Mouse (Mus musculus) kidney, embryonic 15.5 days (tissue): ENCODE data around the gene Fancm. TPM values are rescaled to one million over a fixed set of nuclear protein-coding genes. Genes with fewer than 3 reads are reported as not detected.
A peak's percentile ranks its signal among the peaks of the same experiment; 100 is the strongest.
"Not testable (repeated sequence)": the region's sequence is repeated elsewhere in the genome, so short reads cannot be mapped to it uniquely, and the experiment has no call there.

Source experiments
- ATAC-seq: fragments of 200-750 bp; cut with Nextera tagmentation; replicated peaks from 2 replicates; pipeline ENCODE4 v1.8.0; 2017; ENCODE audit warnings: moderate TSS enrichment; ENCODE audit not compliant: low FRiP score
- H3K27ac ChIP-seq: fragments of 300-500 bp; sonication (generic); 2 replicates; pipeline ENCODE4 v1.5.1; 2015; ENCODE audit warnings: mild to moderate bottlenecking, inconsistent platforms
- H3K27me3 ChIP-seq: fragments of 300-500 bp; sonication (generic); 2 replicates; pipeline ENCODE4 v1.6.1; 2015; ENCODE audit warnings: inconsistent platforms
- H3K36me3 ChIP-seq: fragments of 300-500 bp; sonication (generic); 2 replicates; pipeline ENCODE4 v1.6.1; 2015; ENCODE audit warnings: inconsistent platforms
- H3K4me1 ChIP-seq: fragments of 300-500 bp; sonication (generic); 2 replicates; pipeline ENCODE4 v1.6.1; 2015; ENCODE audit warnings: inconsistent platforms
- H3K4me2 ChIP-seq: fragments of 300-500 bp; sonication (generic); 2 replicates; pipeline ENCODE4 v1.6.1; 2015; ENCODE audit warnings: moderate library complexity, mild to moderate bottlenecking, inconsistent platforms
- H3K4me3 ChIP-seq: fragments of 300-500 bp; sonication (generic); replicated peaks from 2 replicates; pipeline ENCODE4 v1.5.1; 2015; ENCODE audit warnings: mild to moderate bottlenecking, inconsistent platforms
- H3K9ac ChIP-seq: fragments of 300-500 bp; sonication (generic); 2 replicates; pipeline ENCODE4 v1.6.1; 2015; ENCODE audit warnings: mild to moderate bottlenecking, inconsistent platforms
- H3K9me3 ChIP-seq: fragments of 300-500 bp; sonication (generic); replicated peaks from 2 replicates; pipeline ENCODE4 v1.6.1; 2016; ENCODE audit warnings: inconsistent platforms
- WGBS: fragments of 180-500 bp; shearing (Covaris S2); methylation state at CpG from one replicate; pipeline ENCODE4 v1.1.7; 2015; ENCODE audit warnings: mixed read lengths; 5-methylcytosine and 5-hydroxymethylcytosine counted together
- polyA plus RNA-seq: library from polyadenylated mRNA; unstranded; fragments of >200 nt; fragmentation: Nextera tagmentation; extraction: Ambion mirVana; gene quantifications from 2 replicates; pipeline ENCODE4 v1.2.1, GENCODE M21; 2015

The Fancm gene
- polyA plus RNA-seq, 1 experiment from 2014 or later: 10.3 TPM

DNA sequence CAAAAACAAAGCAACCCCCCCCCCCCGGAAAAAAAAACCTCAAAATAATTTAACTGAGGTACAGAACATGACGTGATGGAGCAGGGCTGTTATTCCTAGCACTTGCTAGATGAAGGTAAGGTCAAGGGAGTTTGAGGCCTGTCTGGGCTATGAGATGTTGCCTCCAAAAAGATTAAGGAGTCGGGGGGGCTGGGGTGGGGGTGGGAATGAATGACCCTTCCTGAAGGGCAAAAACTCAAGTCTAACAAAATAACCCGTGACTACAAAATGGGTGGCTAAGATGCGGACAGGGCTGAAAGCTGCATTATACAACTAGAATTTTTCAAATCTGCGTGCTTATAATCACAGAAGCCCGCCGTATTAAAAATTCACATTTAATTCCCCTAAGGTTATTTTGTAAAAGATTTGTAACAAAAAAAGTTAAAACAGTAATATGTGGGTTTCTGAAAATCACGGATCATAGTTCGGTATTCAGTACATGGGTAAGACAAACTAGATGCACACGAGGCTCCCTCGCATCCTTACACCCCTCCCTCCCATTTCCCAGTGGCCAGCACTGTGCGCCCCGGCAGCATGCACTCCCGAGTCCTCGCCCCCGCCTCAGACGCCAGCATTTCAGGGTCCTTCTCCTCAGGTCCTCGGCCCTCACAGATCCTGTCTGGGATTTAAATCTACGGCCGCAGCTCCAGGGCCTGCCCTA is 2.3 kb upstream of the Fancm start:
- WGBS: 2% methylated on average over 21 of the region's 21 CpGs
- peak; percentile 75 for ATAC-seq

GRCm38 (mm10) chr12:65073611-65074178 is 1.7 kb upstream of the Fancm start, which contains the start of gene Fkbp3:
TSS of gene Fkbp3 (minus strand) at chr12:65074007.
- Histone ChIP-seq H3K4me2 (peak within 1 kb of the TSS; percentile 82), H3K27ac (peak within 1 kb of the TSS; percentile 96), H3K9me3 (no peaks in the 10 kb centered on the region), H3K9ac (peak within 1 kb of the TSS; percentile 89), H3K27me3 (no peaks in the 10 kb centered on the region), H3K4me3 (peak within 1 kb of the TSS; percentile 85), H3K36me3 (peaks cover 22% of the 10 kb centered on the region), H3K4me1 (peaks cover 31% of the 10 kb centered on the region)
- WGBS: under 1% methylated on average over 49 of the region's 49 CpGs
- ATAC-seq: peak; percentile 99

More for the DNA sequence above, 2.3 kb upstream of the Fancm start:
- peaks cover 26% of the 10 kb centered on the region for H3K36me3 ChIP-seq
- no peaks in the 10 kb centered on the region for H3K27me3 ChIP-seq
- H3K9me3 ChIP-seq: no peaks in the 10 kb centered on the region
- H3K4me3 ChIP-seq: peak overlapping the region; percentile 85
- peaks cover 31% of the 10 kb centered on the region for H3K4me1 ChIP-seq
- H3K4me2 ChIP-seq: peak overlapping the region; percentile 82
- H3K9ac ChIP-seq: peak overlapping the region; percentile 89
- peak overlapping the region; percentile 96 for H3K27ac ChIP-seq

GRCm38 (mm10) chr12:65074651-65075050 is 752 bp upstream of the Fancm start:
- Histone ChIP-seq H3K27ac (peak overlapping the region; percentile 96), H3K27me3 (no peaks in the 10 kb centered on the region), H3K4me2 (peak overlapping the region; percentile 82), H3K4me1 (peaks cover 31% of the 10 kb centered on the region), H3K9me3 (no peaks in the 10 kb centered on the region), H3K9ac (peak overlapping the region; percentile 87; the same call in 1 of the 2 replicates), H3K4me3 (peak overlapping the region; percentile 85), H3K36me3 (peaks cover 15% of the 10 kb centered on the region; the same call in 1 of the 2 replicates)
- 38% methylated on average over 7 of the region's 7 CpGs for WGBS
- ATAC-seq: no peak

GRCm38 (mm10) chr12:65075733-65076310 is 419 bp downstream of the Fancm start:
- peaks cover 19% of the 10 kb centered on the region for H3K36me3 ChIP-seq
- peak overlapping the region; percentile 85 for H3K4me3 ChIP-seq
- no peak for ATAC-seq
- peak overlapping the region; percentile 96 for H3K27ac ChIP-seq
- H3K27me3 ChIP-seq: no peaks in the 10 kb centered on the region
- H3K9me3 ChIP-seq: no peaks in the 10 kb centered on the region
- under 1% methylated on average over 41 of the region's 41 CpGs for WGBS
- H3K4me1 ChIP-seq: peaks cover 31% of the 10 kb centered on the region
- peak overlapping the region; percentile 87 for H3K9ac ChIP-seq
- H3K4me2 ChIP-seq: peak overlapping the region; percentile 82

- WGBS: 83% methylated on average over 9 of the region's 9 CpGs
- H3K27me3 ChIP-seq: no peaks in the 10 kb centered on the region
- no peak overlapping the region for H3K27ac ChIP-seq
- H3K4me3 ChIP-seq: peak overlapping the region; percentile 85
- H3K9ac ChIP-seq: no peak overlapping the region
- H3K4me1 ChIP-seq: peaks cover 31% of the 10 kb centered on the region
- peaks cover 20% of the 10 kb centered on the region for H3K36me3 ChIP-seq
- ATAC-seq: no peak
- H3K9me3 ChIP-seq: no peaks in the 10 kb centered on the region
- H3K4me2 ChIP-seq: peak overlapping the region; percentile 82
Measured at GRCm38 (mm10) chr12:65076906-65077305, 1.5 kb downstream of the Fancm start.

GRCm38 (mm10) chr12:65108746-65109145 is 33.3 kb downstream of the Fancm start:
- 76% methylated on average over 1 of the region's 1 CpGs for whole genome bisulfite sequencing
- H3K4me1 ChIP-seq: no peaks in the 10 kb centered on the region
- H3K9ac ChIP-seq: no peak overlapping the region
- no peak for ATAC-seq
- H3K36me3 ChIP-seq: peaks cover 56% of the 10 kb centered on the region
- no peak overlapping the region for H3K27ac ChIP-seq
- no peak overlapping the region for H3K4me2 ChIP-seq
- no peaks in the 10 kb centered on the region for H3K27me3 ChIP-seq
- no peaks in the 10 kb centered on the region for H3K9me3 ChIP-seq
- H3K4me3 ChIP-seq: no peak overlapping the region

- peaks cover 49% of the 10 kb centered on the region for H3K36me3 ChIP-seq
- H3K4me1 ChIP-seq: no peaks in the 10 kb centered on the region
- H3K9ac ChIP-seq: no peak overlapping the region
- H3K4me3 ChIP-seq: no peak overlapping the region
- WGBS: 96% methylated on average over 3 of the region's 3 CpGs
- H3K27ac ChIP-seq: no peak overlapping the region
- H3K9me3 ChIP-seq: no peaks in the 10 kb centered on the region
- H3K27me3 ChIP-seq: no peaks in the 10 kb centered on the region
- H3K4me2 ChIP-seq: no peak overlapping the region
- ATAC-seq: no peak
Measured at GRCm38 (mm10) chr12:65111503-65111902, 36.1 kb downstream of the Fancm start.

DNA sequence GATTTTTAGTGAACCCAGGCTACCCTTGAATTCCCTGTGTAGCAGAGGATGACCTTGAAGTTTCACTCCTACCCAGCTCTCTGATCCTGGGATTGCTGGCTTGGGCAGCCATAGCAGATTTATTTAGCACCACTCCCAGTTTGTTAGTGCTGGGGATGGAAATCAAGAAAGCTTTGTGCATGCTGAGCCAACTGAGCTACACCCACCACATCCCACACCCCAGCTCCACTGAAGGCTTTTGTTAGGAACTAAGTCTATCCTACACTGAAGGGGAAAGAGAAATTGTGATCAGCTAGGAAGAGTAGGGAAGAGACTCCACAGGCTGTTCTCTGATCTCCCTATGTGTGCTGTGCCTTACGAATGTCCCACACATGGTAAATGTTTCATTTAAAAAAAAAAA is 37.4 kb downstream of the Fancm start:
- 89% methylated on average over 1 of the region's 1 CpGs for WGBS
- H3K9me3 ChIP-seq: no peaks in the 10 kb centered on the region
- H3K36me3 ChIP-seq: peaks cover 46% of the 10 kb centered on the region
- no peak overlapping the region for H3K4me2 ChIP-seq
- no peak for ATAC-seq
- H3K4me1 ChIP-seq: no peaks in the 10 kb centered on the region
- no peaks in the 10 kb centered on the region for H3K27me3 ChIP-seq
- no peak overlapping the region for H3K9ac ChIP-seq
- H3K4me3 ChIP-seq: no peak overlapping the region
- H3K27ac ChIP-seq: no peak overlapping the region

- Histone ChIP-seq H3K36me3 (peaks cover 50% of the 10 kb centered on the region), H3K4me2 (no peak overlapping the region), H3K9ac (no peak overlapping the region), H3K4me3 (no peak overlapping the region), H3K9me3 (no peaks in the 10 kb centered on the region), H3K27me3 (no peaks in the 10 kb centered on the region), H3K4me1 (no peaks in the 10 kb centered on the region), H3K27ac (no peak overlapping the region)
- ATAC-seq: no peak
- 78% methylated on average over 4 of the region's 4 CpGs for WGBS
Measured at GRCm38 (mm10) chr12:65113925-65114324, 38.5 kb downstream of the Fancm start.

DNA sequence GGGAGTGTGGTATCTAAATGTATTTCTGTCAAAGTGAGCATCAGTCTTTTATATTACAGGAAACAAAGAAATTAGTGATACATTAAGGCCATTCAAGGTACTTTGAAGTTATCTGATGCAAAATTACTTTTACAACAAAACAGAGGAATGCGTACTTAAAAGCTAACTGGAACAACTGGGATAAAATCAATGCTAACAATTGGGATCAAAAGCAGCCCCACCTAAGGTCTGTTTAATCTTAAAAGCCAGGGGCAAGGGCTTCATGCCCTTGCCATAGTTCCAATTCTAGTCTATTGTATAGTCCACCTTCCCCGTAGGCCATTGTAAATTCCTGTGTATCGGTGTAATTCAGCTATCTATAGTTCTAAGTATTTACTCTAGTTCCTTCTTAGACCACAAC is 39.6 kb downstream of the Fancm start:
- ATAC-seq, H3K9me3 ChIP-seq, H3K4me3 ChIP-seq, H3K9ac ChIP-seq, H3K27me3 ChIP-seq, H3K4me1 ChIP-seq, H3K27ac ChIP-seq, H3K4me2 ChIP-seq: not testable (repeated sequence)
- peaks cover 54% of the 10 kb centered on the region for H3K36me3 ChIP-seq
- 93% methylated on average over 3 of the region's 3 CpGs for WGBS

DNA sequence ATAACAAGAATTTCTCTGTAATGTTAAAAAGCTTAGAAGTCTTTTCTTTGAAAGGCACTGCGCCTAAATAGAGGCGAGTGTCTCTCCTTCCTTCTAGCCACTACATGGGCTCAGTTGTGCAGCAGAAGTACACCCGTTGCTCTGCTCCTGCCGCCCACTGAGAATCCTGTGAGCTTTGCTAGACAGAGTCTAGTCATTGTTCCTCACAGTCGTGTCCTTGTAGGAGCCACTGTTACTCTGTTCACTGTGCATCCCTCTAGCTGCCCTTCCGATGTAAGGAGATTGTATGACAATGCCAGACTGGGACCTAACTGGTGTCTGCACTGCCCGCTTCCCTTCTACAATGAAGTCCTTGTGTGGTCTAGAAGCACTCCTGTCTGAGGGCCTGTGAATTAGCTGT is 43.6 kb downstream of the Fancm start:
- no peak overlapping the region for H3K9ac ChIP-seq
- H3K4me2 ChIP-seq: no peak overlapping the region
- no peak overlapping the region for H3K27ac ChIP-seq
- peaks cover 75% of the 10 kb centered on the region for H3K36me3 ChIP-seq
- no peak for ATAC-seq
- H3K4me3 ChIP-seq: no peak overlapping the region
- H3K9me3 ChIP-seq: no peaks in the 10 kb centered on the region
- H3K27me3 ChIP-seq: no peaks in the 10 kb centered on the region
- no peaks in the 10 kb centered on the region for H3K4me1 ChIP-seq
- 88% methylated on average over 7 of the region's 7 CpGs for WGBS

- Histone ChIP-seq H3K4me3 (no peak overlapping the region), H3K27me3 (no peaks in the 10 kb centered on the region), H3K4me1 (no peaks in the 10 kb centered on the region), H3K4me2 (no peak overlapping the region), H3K36me3 (peaks cover 76% of the 10 kb centered on the region), H3K27ac (no peak overlapping the region), H3K9ac (no peak overlapping the region), H3K9me3 (no peaks in the 10 kb centered on the region)
- ATAC-seq: no peak
- WGBS: 92% methylated on average over 5 of the region's 5 CpGs
Measured at GRCm38 (mm10) chr12:65119451-65119850, 44.0 kb downstream of the Fancm start.
